Mouse (Mus musculus) forelimb bud, embryonic 11.5 days (tissue): ENCODE data around the gene Lurap1.
A peak's percentile ranks its signal among the peaks of the same experiment; 100 is the strongest.

Source experiments
- DNase-seq: peaks from one replicate; pipeline ENCODE4 v3.0.0-alpha.2; 2012; ENCODE audit warnings: low read depth, low spot score

The Lurap1 gene

GRCm38 (mm10) chr4:116162142-116162541 lies 11.0 kb upstream of the Lurap1 start:
- no peak for DNase-seq

- DNase-seq: no peak
These were observed 9.6 kb upstream of the Lurap1 start for GRCm38 (mm10) chr4:116160769-116161168.

GRCm38 (mm10) chr4:116159912-116160311 lies 8.8 kb upstream of the Lurap1 start:
- DNase-seq: no peak

- no peak for DNase-seq
These were observed 6.7 kb upstream of the Lurap1 start for GRCm38 (mm10) chr4:116157882-116158281.

GRCm38 (mm10) chr4:116152702-116153101 lies 1.6 kb upstream of the Lurap1 start:
- DNase-seq: no peak

GRCm38 (mm10) chr4:116150862-116151221 lies 296 bp downstream of the Lurap1 start:
- no peak for DNase-seq

- DNase-seq: peak; percentile 27
These were observed 829 bp downstream of the Lurap1 start for GRCm38 (mm10) chr4:116150156-116150861.

GRCm38 (mm10) chr4:116149812-116150155 lies 1.4 kb downstream of the Lurap1 start:
- no peak for DNase-seq

- no peak for DNase-seq
These were observed 7.0 kb downstream of the Lurap1 start for GRCm38 (mm10) chr4:116143891-116144717.

- DNase-seq: no peak
These were observed 7.8 kb downstream of the Lurap1 start for GRCm38 (mm10) chr4:116143317-116143811.

- no peak for DNase-seq
These were observed 8.9 kb downstream of the Lurap1 start for GRCm38 (mm10) chr4:116142269-116142668.

- DNase-seq: no peak
These were observed 9.4 kb downstream of the Lurap1 start for GRCm38 (mm10) chr4:116141736-116142135.

- no peak for DNase-seq
These were observed 10.2 kb downstream of the Lurap1 start for GRCm38 (mm10) chr4:116140801-116141574.

- no peak for DNase-seq
These were observed 13.6 kb downstream of the Lurap1 start for GRCm38 (mm10) chr4:116137421-116137996.

GRCm38 (mm10) chr4:116134990-116135389 lies 16.1 kb downstream of the Lurap1 start:
- DNase-seq: peak; percentile 49

GRCm38 (mm10) chr4:116133126-116133525 lies 18.0 kb downstream of the Lurap1 start:
- no peak for DNase-seq

- DNase-seq: no peak
These were observed 23.2 kb downstream of the Lurap1 start for GRCm38 (mm10) chr4:116127956-116128355.

- no peak for DNase-seq
These were observed 25.2 kb downstream of the Lurap1 start for GRCm38 (mm10) chr4:116125803-116126386.

GRCm38 (mm10) chr4:116123602-116124519 lies 27.3 kb downstream of the Lurap1 start, which contains the start of the genes Rad54l and Pomgnt1:
Gene Rad54l, minus strand, starts transcription at chr4:116123690.
Gene Pomgnt1, plus strand, starts transcription at chr4:116123840.
- peak; percentile 95 for DNase-seq

- DNase-seq: no peak
These were observed 28.4 kb downstream of the Lurap1 start for GRCm38 (mm10) chr4:116122762-116123161.
